Mouse (Mus musculus) central nervous system, embryonic 18 days (tissue): ENCODE results near the gene Dmac2. TPM values are rescaled to one million over a fixed set of nuclear protein-coding genes. Genes with fewer than 3 reads are reported as not detected.

Experiments used
- polyA plus RNA-seq: library from polyadenylated mRNA; depleted of rRNA; stranded (reverse); fragments of >200 nt; gene quantifications from 2 replicates; pipeline ENCODE4 v1.2.3, GENCODE M21; 2012; rRNA removed

Gene Dmac2
- polyA plus RNA-seq = 44.1 and 44.4 TPM in 2 replicates

DNA sequence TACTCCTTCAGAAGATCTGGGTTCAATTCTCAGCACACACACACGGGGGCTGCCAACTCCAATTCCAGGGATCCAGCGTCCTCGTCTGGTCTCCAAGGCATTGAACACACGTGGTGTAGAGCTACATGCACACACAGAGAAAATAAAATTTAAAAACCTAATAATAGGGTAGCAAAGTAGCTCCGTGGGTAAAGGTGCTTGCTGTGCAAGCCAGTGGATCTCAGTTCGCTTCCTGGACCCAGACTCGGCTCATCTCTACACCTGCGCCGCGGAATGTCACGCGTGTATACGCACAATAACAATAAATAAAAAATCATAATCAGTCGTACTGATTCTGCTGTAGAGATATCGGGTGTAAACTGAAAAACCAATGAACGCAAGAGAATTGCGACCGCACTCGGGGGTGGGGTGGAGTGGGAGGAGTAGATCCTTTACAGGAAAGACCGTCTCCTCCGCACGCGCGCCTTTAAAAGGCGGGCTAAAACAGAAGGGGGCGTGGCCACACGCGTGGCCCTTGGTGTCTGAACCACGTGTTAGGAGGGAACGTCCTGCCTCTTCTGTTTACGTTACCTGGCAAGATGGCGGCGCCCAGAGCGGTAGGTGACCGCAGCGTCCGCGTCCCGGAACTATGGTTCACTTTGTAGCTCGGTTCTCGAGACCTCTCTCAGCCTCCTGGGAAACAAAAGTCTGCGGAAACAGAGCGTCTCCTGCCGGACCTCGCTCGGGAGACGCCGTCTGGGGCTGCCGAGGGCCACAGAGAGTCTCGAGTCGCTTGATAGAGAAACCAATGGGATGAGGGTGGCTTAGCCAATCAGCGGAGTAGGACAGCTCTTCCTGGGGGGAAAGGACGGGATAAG is at the start of gene Dmac2:
Gene Dmac2 (plus strand): TSS at position 550 of the 857 bp plus-strand sequence.

GRCm38 (mm10) chr7:25615706-25616011 is 3.6 kb upstream of the Dmac2 start, which contains the start of gene Erich4:
Gene Erich4, minus strand, starts transcription at chr7:25615892.

GRCm38 (mm10) chr7:25626509-25627430 is 7.6 kb downstream of the Dmac2 start, which contains the start of gene B3gnt8:
Gene B3gnt8, plus strand, starts transcription at chr7:25626654.

GRCm38 (mm10) chr7:25658657-25659472 is 39.7 kb downstream of the Dmac2 start, which contains the start of the genes Bckdha and Exosc5:
Gene Bckdha, minus strand, starts transcription at chr7:25658981.
Gene Exosc5, plus strand, starts transcription at chr7:25659164.

GRCm38 (mm10) chr7:25674719-25675300 is 55.6 kb downstream of the Dmac2 start, which contains the start of gene Tmem91:
Gene Tmem91, minus strand, starts transcription at chr7:25675166.

Other genes with a start within 250 kb of the Dmac2 start
- gene Cnfn, start 249.7 kb upstream of the Dmac2 start, polyA plus RNA-seq = 24.7 TPM in 1 of 2 replicates, not detected in the other
- 8.9 and 11.3 TPM in 2 replicates for gene Lipe, start 220.7 kb upstream of the Dmac2 start, polyA plus RNA-seq
- 0.15 and 0.22 TPM in 2 replicates for gene Cxcl17, start 206.5 kb upstream of the Dmac2 start, polyA plus RNA-seq
- gene Ceacam1, start 141.8 kb upstream of the Dmac2 start, polyA plus RNA-seq = 0.78 and 1.1 TPM in 2 replicates
- not detected in 2 replicates for gene Ceacam2, start 79.6 kb upstream of the Dmac2 start, polyA plus RNA-seq
- gene Erich4, start 3.5 kb upstream of the Dmac2 start, polyA plus RNA-seq = not detected in 2 replicates
- gene B3gnt8, start 7.2 kb downstream of the Dmac2 start, polyA plus RNA-seq = 0.56 and 1.0 TPM in 2 replicates
- gene Bckdha, start 39.6 kb downstream of the Dmac2 start, polyA plus RNA-seq = 50.0 and 52.9 TPM in 2 replicates
- 29.8 and 29.9 TPM in 2 replicates for gene Exosc5, start 39.8 kb downstream of the Dmac2 start, polyA plus RNA-seq
- 56.5 and 65.5 TPM in 2 replicates for gene Tmem91, start 55.8 kb downstream of the Dmac2 start, polyA plus RNA-seq
- gene B9d2, start 61.4 kb downstream of the Dmac2 start, polyA plus RNA-seq = 49.4 and 49.6 TPM in 2 replicates
- gene Tgfb1, start 67.6 kb downstream of the Dmac2 start, polyA plus RNA-seq = 3.3 and 3.9 TPM in 2 replicates
- gene Ccdc97, start 99.7 kb downstream of the Dmac2 start, polyA plus RNA-seq = 50.1 and 54.6 TPM in 2 replicates
- gene Hnrnpul1, start 135.3 kb downstream of the Dmac2 start, polyA plus RNA-seq = 32.9 and 40.1 TPM in 2 replicates
- gene Axl, start 169.3 kb downstream of the Dmac2 start, polyA plus RNA-seq = 11.3 and 11.6 TPM in 2 replicates
- 3.7 and 3.8 TPM in 2 replicates for gene Cyp2s1, start 197.5 kb downstream of the Dmac2 start, polyA plus RNA-seq